Mouse (Mus musculus) regulatory T cell (primary cell): Measurements from ENCODE around the gene Sf3b4.
"Not testable (repeated sequence)": the region's sequence is repeated elsewhere in the genome, so short reads cannot be mapped to it uniquely, and the experiment has no call there.

Source experiments
- in situ Hi-C: fragments of 300-600 bp; cut with MboI, MseI; formaldehyde crosslinking; loops from one replicate; pipeline ENCODE4 v1.15.1; 2025; ENCODE audit warnings: high pct_unique_total_duplicates

Sf3b4 gene

GRCm38 (mm10) chr3:96173185-96173584 lies 1.1 kb downstream of the Sf3b4 start:
- in situ Hi-C loops = no loop called here

GRCm38 (mm10) chr3:96174042-96174441 lies 1.9 kb downstream of the Sf3b4 start:
- in situ Hi-C loops = not testable (repeated sequence)

GRCm38 (mm10) chr3:96175251-96175650 lies 3.1 kb downstream of the Sf3b4 start:
- in situ Hi-C loops = no loop called here

- in situ Hi-C loops = no loop called here
Measured at GRCm38 (mm10) chr3:96178427-96178826, 6.3 kb downstream of the Sf3b4 start.

GRCm38 (mm10) chr3:96178902-96179301 lies 6.8 kb downstream of the Sf3b4 start:
- in situ Hi-C loops = no loop called here

GRCm38 (mm10) chr3:96179531-96179930 lies 7.4 kb downstream of the Sf3b4 start:
- in situ Hi-C loops = no loop called here

GRCm38 (mm10) chr3:96180727-96181477 lies 8.8 kb downstream of the Sf3b4 start, which contains the start of gene Sv2a:
Gene Sv2a, plus strand, starts transcription at chr3:96181151.
- in situ Hi-C loops = loop anchor here (10.0 kb wide), 1 partner anchor 56 kb away; no protein-coding TSS in a partner anchor

- in situ Hi-C loops = loop anchor here (10.0 kb wide), 1 partner anchor 57 kb away; no protein-coding TSS in a partner anchor
Measured at GRCm38 (mm10) chr3:96181510-96182381, 9.6 kb downstream of the Sf3b4 start.

GRCm38 (mm10) chr3:96182382-96182776 lies 10.2 kb downstream of the Sf3b4 start:
- in situ Hi-C loops = loop anchor here (10.0 kb wide), 1 partner anchor 58 kb away; no protein-coding TSS in a partner anchor

- in situ Hi-C loops = no loop called here
Measured at GRCm38 (mm10) chr3:96192977-96193376, 20.8 kb downstream of the Sf3b4 start.

GRCm38 (mm10) chr3:96194966-96195365 lies 22.8 kb downstream of the Sf3b4 start:
- in situ Hi-C loops = no loop called here

- in situ Hi-C loops = no loop called here
Measured at GRCm38 (mm10) chr3:96195616-96196313, 23.6 kb downstream of the Sf3b4 start.

- in situ Hi-C loops = no loop called here
Measured at GRCm38 (mm10) chr3:96196437-96197128, 24.5 kb downstream of the Sf3b4 start.

- in situ Hi-C loops = no loop called here
Measured at GRCm38 (mm10) chr3:96197129-96197749, 25.1 kb downstream of the Sf3b4 start.

GRCm38 (mm10) chr3:96198181-96198580 lies 26.0 kb downstream of the Sf3b4 start:
- in situ Hi-C loops = no loop called here

GRCm38 (mm10) chr3:96198601-96199251 lies 26.6 kb downstream of the Sf3b4 start:
- in situ Hi-C loops = not testable (repeated sequence)

GRCm38 (mm10) chr3:96199731-96200130 lies 27.6 kb downstream of the Sf3b4 start:
- in situ Hi-C loops = no loop called here

- in situ Hi-C loops = no loop called here
Measured at GRCm38 (mm10) chr3:96207819-96208218, 35.7 kb downstream of the Sf3b4 start.

GRCm38 (mm10) chr3:96209242-96209641 lies 37.1 kb downstream of the Sf3b4 start:
- in situ Hi-C loops = no loop called here

- in situ Hi-C loops = no loop called here
Measured at GRCm38 (mm10) chr3:96219191-96219641, 47.1 kb downstream of the Sf3b4 start.
